Mouse (Mus musculus) midbrain, embryonic 14.5 days (tissue): ENCODE measurements around the gene Rnf7. TPM values are rescaled to one million over a fixed set of nuclear protein-coding genes. Genes with fewer than 3 reads are reported as not detected.
A peak's percentile ranks its signal among the peaks of the same experiment; 100 is the strongest.
"Not testable (repeated sequence)": the region's sequence is repeated elsewhere in the genome, so short reads cannot be mapped to it uniquely, and the experiment has no call there.

Experiments used
- ATAC-seq: fragments of 200-750 bp; cut with Nextera tagmentation; 2 replicates; pipeline ENCODE4 v1.8.0; 2017; ENCODE audit warnings: moderate number of reproducible peaks, moderate library complexity; ENCODE audit not compliant: low FRiP score, low TSS enrichment
- DNase-seq: peaks from one replicate; pipeline ENCODE4 v3.0.0-alpha.2; 2015
- H3K27ac ChIP-seq: fragments of 300-500 bp; sonication (generic); replicated peaks from 2 replicates; pipeline ENCODE4 v1.5.1; 2014; ENCODE audit warnings: mild to moderate bottlenecking, low read depth, low read length, moderate library complexity
- H3K27me3 ChIP-seq: fragments of 300-500 bp; sonication (generic); 2 replicates; pipeline ENCODE4 v1.6.1; 2014; ENCODE audit warnings: low read length, control low read depth, mixed read lengths; ENCODE audit not compliant: control insufficient read depth, insufficient read depth
- H3K36me3 ChIP-seq: fragments of 300-500 bp; sonication (generic); 2 replicates; pipeline ENCODE4 v1.6.1; 2014; ENCODE audit warnings: low read length, control low read depth; ENCODE audit not compliant: control insufficient read depth, insufficient read depth
- H3K4me1 ChIP-seq: fragments of 300-500 bp; sonication (generic); 2 replicates; pipeline ENCODE4 v1.6.1; 2014; ENCODE audit warnings: mild to moderate bottlenecking, antibody characterized with exemption, low read length, control low read depth; ENCODE audit not compliant: control insufficient read depth, insufficient read depth
- H3K4me2 ChIP-seq: fragments of 300-500 bp; sonication (generic); 2 replicates; pipeline ENCODE4 v1.6.1; 2014; ENCODE audit warnings: mild to moderate bottlenecking, low read length, moderate library complexity
- H3K4me3 ChIP-seq: fragments of 300-500 bp; sonication (generic); replicated peaks from 2 replicates; pipeline ENCODE4 v1.5.1; 2014; ENCODE audit warnings: low read depth, low read length
- H3K9ac ChIP-seq: fragments of 300-500 bp; sonication (generic); replicated peaks from 2 replicates; pipeline ENCODE4 v1.6.1; 2014; ENCODE audit warnings: mild to moderate bottlenecking, low read length, moderate library complexity
- H3K9me3 ChIP-seq: fragments of 300-500 bp; sonication (generic); 2 replicates; pipeline ENCODE4 v1.6.1; 2016; ENCODE audit warnings: low read length, control low read depth, mixed read lengths; ENCODE audit not compliant: control insufficient read depth
- WGBS: fragments of 180-500 bp; shearing (Covaris S2); extraction: QIAGEN DNeasy Blood & Tissue Kit; methylation state at CpG from one replicate; pipeline ENCODE4 v1.1.7; 2014; 5-methylcytosine and 5-hydroxymethylcytosine counted together
- polyA plus RNA-seq: library from polyadenylated mRNA; unstranded; fragments of >200 nt; fragmentation: Nextera tagmentation; extraction: Ambion mirVana; gene quantifications from 2 replicates; pipeline ENCODE4 v1.2.1, GENCODE M21; 2014

Gene Rnf7
- polyA plus RNA-seq: 262 and 263 TPM in 2 replicates

DNA sequence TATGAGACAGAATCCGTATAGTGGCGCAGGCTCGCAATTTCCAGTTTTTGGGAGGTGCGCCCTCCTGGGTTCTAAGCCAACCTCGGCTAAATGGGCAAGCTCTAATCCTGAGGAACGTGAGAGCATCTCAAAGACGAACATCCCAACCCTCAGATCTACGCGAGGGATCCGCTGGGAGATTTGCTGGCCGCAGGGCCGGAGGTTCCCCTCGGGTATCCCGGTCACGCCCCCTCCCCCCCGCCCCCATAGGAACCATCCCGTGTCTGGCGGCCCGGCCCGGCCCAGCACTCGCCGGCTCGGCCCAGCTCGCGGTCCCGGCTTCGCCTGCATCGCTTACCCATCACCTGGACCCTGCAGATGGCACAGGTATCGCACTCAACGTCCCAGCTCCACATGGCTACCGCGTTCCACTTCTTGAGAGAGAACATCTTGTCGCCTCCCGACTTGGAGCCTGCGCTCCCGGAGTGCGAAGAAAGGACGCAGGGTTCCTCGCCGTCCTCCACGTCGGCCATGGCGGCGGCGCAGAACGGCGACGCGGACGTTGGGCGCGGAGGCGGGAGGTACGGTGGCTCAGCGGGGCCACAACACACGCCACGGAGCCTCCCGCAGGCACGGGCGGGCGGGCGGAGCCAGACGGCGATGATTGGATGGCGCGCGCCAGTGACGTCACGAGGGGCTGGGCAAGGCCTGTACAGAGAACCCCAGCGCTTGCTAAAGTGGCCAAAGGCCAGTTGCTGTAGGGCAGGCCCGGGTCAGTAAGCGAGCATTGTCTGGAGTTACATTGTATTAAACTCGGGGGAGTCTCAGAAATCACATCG is at the start of gene Rnf7:
Gene Rnf7 (minus strand): TSS at position 605 of the 818 bp plus-strand sequence.
- H3K9me3 ChIP-seq: no peaks in the 10 kb centered on the region
- H3K4me3 ChIP-seq: peak within 1 kb of the TSS; percentile 59
- peaks cover 10% of the 10 kb centered on the region; the same call in 1 of the 2 replicates for H3K4me1 ChIP-seq
- peak within 1 kb of the TSS; percentile 89 for H3K4me2 ChIP-seq
- DNase-seq: peak; percentile 100
- peak within 1 kb of the TSS; percentile 78 for H3K9ac ChIP-seq
- peak; percentile 99 for ATAC-seq
- peaks cover 18% of the 10 kb centered on the region for H3K36me3 ChIP-seq
- H3K27me3 ChIP-seq: no peaks in the 10 kb centered on the region
- WGBS: under 1% methylated on average over 74 of the region's 74 CpGs
- peak within 1 kb of the TSS; percentile 89 for H3K27ac ChIP-seq

- Histone ChIP-seq H3K4me3 (no peak overlapping the region), H3K9me3 (no peaks in the 10 kb centered on the region)
Measured at GRCm38 (mm10) chr9:96526011-96526410, 47.5 kb upstream of the Rnf7 start.

GRCm38 (mm10) chr9:96524972-96525506 is 46.6 kb upstream of the Rnf7 start, which contains the start of gene Gm28729:
Gene Gm28729 (minus strand): TSS chr9:96525264.
- no peaks in the 10 kb centered on the region for H3K36me3 ChIP-seq
- no peak for ATAC-seq

More at GRCm38 (mm10) chr9:96526011-96526410, 47.5 kb upstream of the Rnf7 start:
- Histone ChIP-seq H3K36me3 (no peaks in the 10 kb centered on the region), H3K27me3 (no peaks in the 10 kb centered on the region), H3K4me2 (no peak overlapping the region), H3K9ac (no peak overlapping the region), H3K4me1 (no peaks in the 10 kb centered on the region), H3K27ac (no peak overlapping the region)
- WGBS: 84% methylated on average over 4 of the region's 4 CpGs
- ATAC-seq: no peak
- DNase-seq: no peak

GRCm38 (mm10) chr9:96523148-96523547 is 44.7 kb upstream of the Rnf7 start:
- no peaks in the 10 kb centered on the region for H3K27me3 ChIP-seq
- H3K9me3 ChIP-seq: no peaks in the 10 kb centered on the region
- H3K4me1 ChIP-seq: no peaks in the 10 kb centered on the region
- H3K4me3 ChIP-seq: no peak overlapping the region
- DNase-seq (no peak), ATAC-seq (no peak)
- H3K27ac ChIP-seq: no peak overlapping the region
- H3K9ac ChIP-seq: no peak overlapping the region
- H3K36me3 ChIP-seq: no peaks in the 10 kb centered on the region
- 91% methylated on average over 5 of the region's 5 CpGs for WGBS
- H3K4me2 ChIP-seq: no peak overlapping the region

More at GRCm38 (mm10) chr9:96524972-96525506, 46.6 kb upstream of the Rnf7 start, which contains the start of gene Gm28729:
- Histone ChIP-seq H3K4me3 (no peak within 1 kb of the TSS), H3K9ac (no peak within 1 kb of the TSS), H3K4me1 (no peaks in the 10 kb centered on the region), H3K4me2 (no peak within 1 kb of the TSS), H3K27me3 (no peaks in the 10 kb centered on the region), H3K9me3 (no peaks in the 10 kb centered on the region), H3K27ac (no peak within 1 kb of the TSS)
- DNase-seq: no peak
- WGBS: 49% methylated on average over 12 of the region's 12 CpGs

- 90% methylated on average over 2 of the region's 2 CpGs for WGBS
- H3K36me3 ChIP-seq, DNase-seq, H3K27me3 ChIP-seq, H3K4me1 ChIP-seq, H3K9ac ChIP-seq, H3K4me3 ChIP-seq, H3K9me3 ChIP-seq, ATAC-seq, H3K27ac ChIP-seq, H3K4me2 ChIP-seq: not testable (repeated sequence)
Measured at GRCm38 (mm10) chr9:96521574-96521973, 43.1 kb upstream of the Rnf7 start.

DNA sequence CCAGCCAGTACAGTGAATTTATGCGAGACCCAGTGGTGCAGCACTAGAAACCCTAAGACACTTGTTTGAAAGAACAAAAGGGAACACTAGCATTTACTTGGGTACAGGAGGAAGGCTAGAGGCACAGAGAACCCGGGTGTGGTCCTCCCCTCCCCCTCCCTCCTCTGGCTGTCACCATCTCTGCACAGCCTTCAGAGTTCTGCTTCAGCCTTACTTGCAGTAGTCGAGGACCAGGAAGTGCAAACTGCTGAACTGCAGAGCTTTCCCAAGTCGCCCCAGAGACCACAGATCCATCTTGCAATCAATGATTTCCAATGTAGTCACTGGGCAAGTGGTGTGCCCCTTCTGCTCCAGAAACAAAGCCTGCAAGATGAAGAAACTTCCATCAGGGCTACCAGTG is 39.0 kb upstream of the Rnf7 start:
- no peaks in the 10 kb centered on the region for H3K4me1 ChIP-seq
- H3K27ac ChIP-seq: no peak overlapping the region
- no peaks in the 10 kb centered on the region for H3K36me3 ChIP-seq
- H3K9ac ChIP-seq: no peak overlapping the region
- 39% methylated on average over 4 of the region's 4 CpGs for WGBS
- H3K4me3 ChIP-seq: no peak overlapping the region
- H3K27me3 ChIP-seq: no peaks in the 10 kb centered on the region
- DNase-seq (no peak), ATAC-seq (no peak)
- no peaks in the 10 kb centered on the region for H3K9me3 ChIP-seq
- H3K4me2 ChIP-seq: no peak overlapping the region

DNA sequence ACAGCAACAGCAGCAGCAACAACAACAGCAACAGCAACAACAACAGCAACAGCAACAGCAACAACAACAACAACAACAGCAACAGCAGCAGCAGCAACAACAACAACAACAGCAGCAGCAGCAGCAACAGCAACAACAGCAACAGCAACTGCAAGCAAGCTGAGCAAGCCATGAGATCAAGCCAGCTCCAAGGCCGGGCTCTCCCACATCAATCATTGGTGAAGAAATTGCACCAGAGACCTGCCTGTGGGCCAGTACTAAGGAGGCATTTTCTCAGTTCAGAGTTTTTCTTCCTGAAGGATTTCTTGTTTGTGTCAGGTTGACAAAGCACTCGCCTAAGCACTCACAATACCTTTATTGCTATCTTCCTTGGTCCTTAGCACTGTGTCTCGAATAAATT is 38.3 kb upstream of the Rnf7 start:
- ATAC-seq (no peak), DNase-seq (no peak)
- no peaks in the 10 kb centered on the region for H3K36me3 ChIP-seq
- H3K4me2 ChIP-seq: no peak overlapping the region
- no peaks in the 10 kb centered on the region for H3K4me1 ChIP-seq
- H3K27me3 ChIP-seq: no peaks in the 10 kb centered on the region
- H3K9ac ChIP-seq: no peak overlapping the region
- H3K27ac ChIP-seq: no peak overlapping the region
- no peaks in the 10 kb centered on the region for H3K9me3 ChIP-seq
- H3K4me3 ChIP-seq: no peak overlapping the region
- 68% methylated on average over 3 of the region's 3 CpGs for WGBS

DNA sequence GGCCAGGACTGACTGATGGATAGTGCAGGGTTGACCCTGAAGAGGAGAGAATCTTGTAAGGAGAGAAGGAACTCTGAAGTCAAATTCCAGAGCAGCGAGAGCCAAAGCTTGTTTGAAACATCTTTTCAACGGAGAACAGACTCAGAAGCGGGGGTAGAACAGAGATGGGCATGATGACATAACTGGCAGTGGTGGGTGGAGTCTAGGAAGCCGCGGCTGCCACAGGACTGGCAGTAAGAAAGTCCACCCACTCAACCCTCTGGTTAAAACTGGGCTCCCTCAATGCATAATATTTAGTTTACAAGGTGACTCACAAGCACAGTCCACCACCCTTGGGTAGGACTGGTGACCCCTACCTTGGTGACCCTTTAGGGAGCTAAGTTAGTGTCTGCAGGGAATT is 37.3 kb upstream of the Rnf7 start:
- DNase-seq (no peak), ATAC-seq (no peak)
- WGBS: 90% methylated on average over 5 of the region's 5 CpGs
- Histone ChIP-seq H3K9me3 (no peaks in the 10 kb centered on the region), H3K4me1 (no peaks in the 10 kb centered on the region), H3K4me3 (no peak overlapping the region), H3K4me2 (no peak overlapping the region), H3K9ac (no peak overlapping the region), H3K36me3 (no peaks in the 10 kb centered on the region), H3K27ac (no peak overlapping the region), H3K27me3 (no peaks in the 10 kb centered on the region)

- Histone ChIP-seq H3K36me3 (no peaks in the 10 kb centered on the region), H3K27me3 (no peaks in the 10 kb centered on the region), H3K4me1 (no peaks in the 10 kb centered on the region), H3K27ac (no peak overlapping the region), H3K9me3 (no peaks in the 10 kb centered on the region), H3K4me3 (no peak overlapping the region), H3K9ac (no peak overlapping the region), H3K4me2 (no peak overlapping the region)
- 85% methylated on average over 5 of the region's 5 CpGs for WGBS
- ATAC-seq (no peak), DNase-seq (no peak)
Measured at GRCm38 (mm10) chr9:96514278-96514677, 35.8 kb upstream of the Rnf7 start.
